Mouse (Mus musculus): Measurements from ENCODE around the gene Spa17.

DNA sequence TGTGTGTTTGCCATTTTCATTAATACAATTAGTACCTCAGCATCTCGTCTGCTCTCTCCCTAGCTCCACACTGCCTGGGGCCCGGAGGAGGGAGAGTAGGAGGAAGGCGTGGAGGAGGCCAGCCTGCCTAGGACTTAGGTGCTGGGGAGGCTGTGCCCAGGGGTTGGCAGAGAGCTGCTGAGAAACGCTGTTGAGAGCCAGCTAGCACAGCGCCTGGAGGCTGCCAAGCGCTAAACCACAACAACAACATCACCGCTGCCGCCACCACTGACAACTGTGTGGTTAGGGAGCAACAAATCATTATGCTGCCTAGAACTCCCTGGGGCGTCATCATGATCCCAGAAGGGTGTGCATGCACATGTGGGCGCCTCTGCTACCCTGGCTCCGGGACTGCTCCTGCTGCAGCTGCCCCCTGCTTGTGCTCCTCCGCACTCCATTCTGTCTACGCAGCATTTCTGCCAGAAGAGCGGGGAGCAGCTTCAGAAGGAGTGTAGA, 37.0 kb downstream of the Spa17 start:
- TF ChIP-seq CTCF (conservative IDR thresholded peaks at IDR 0.05; ENCODE audit: insufficient read depth, insufficient read length, low read depth, low read length) (no peak), POLR2A (IDR thresholded peaks at IDR 0.05; ENCODE audit: low read depth, low read length) (no peak)
